Mouse (Mus musculus): ENCODE results near the gene Ncor2.

Gene Ncor2

DNA sequence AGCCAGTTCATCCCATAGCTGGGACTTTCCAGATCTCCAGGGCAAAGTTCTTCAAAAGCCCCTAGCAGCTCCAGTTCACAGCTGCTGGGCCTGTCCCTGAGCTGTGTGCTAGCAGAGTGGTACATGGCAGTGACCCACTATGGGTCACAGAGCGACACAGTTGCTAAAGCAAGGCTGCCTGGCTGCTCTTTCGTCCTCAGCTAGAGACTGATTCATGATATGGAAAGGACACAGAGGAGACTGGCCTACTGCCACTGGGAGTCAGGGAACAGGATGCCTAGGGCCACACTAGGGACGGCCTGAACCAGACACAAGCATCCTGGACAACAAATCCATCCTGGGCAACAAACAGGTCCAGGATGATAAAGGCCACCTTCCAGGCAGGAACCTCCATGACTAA lies 53.8 kb downstream of the Ncor2 start:
- DNase-seq, result no peak

DNA sequence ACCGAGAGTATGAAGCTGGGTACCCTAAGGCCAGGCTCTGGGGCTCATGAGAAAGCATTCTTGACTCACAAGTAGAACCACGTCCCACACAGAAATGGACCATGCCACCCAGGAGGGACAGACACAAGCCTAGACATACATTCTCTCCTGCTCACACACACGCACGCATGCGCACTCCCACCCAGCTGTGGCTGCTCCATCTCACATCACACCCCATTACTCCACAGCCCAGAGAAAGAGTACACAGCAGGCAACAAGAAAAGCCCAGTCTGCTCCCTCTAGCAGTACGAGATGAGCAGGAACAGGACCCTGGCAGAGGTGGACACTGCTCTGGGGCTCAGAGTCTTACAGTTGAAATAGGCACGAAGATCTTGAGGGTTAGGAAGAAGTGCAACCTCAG lies 55.0 kb downstream of the Ncor2 start:
- no peak for DNase-seq

DNA sequence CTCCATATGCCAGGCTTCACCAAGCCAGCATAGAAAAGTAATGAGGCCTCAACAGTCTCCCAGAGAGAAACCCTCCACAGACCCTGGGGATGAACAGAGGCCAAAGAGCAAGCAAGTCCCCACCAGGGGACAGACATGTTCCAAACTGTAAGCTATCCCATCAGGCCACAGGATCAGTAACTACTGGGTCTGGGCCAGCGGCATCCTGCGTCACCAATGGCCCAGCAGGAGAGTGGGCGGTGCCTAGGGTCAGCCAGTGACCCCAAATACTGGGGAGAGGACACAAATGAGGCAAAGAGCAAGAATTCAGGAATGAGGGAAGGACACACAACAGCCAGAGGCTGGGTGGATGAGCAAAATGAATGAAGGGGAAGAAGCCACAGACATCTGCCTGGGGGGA lies 55.8 kb downstream of the Ncor2 start:
- DNase-seq, result no peak

DNA sequence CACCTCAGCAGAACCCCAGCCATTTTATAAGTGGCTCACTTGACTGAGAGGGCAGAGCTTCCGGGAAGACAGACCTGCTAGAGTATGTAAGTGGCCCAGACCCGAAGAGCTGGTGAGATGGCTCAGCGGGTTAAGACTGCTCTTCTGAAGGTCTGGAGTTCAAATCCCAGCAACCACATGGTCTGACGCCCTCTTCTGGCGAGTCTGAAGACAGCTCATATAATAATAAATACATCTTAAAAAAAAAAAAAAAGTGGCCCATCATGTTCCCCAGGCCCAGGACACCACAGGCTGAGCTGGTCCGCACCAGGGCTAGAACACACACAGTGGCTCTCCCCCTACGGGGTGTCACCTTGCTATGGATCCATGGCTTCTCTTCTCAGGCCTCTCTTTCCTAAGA lies 56.5 kb downstream of the Ncor2 start:
- DNase-seq, result no peak

DNA sequence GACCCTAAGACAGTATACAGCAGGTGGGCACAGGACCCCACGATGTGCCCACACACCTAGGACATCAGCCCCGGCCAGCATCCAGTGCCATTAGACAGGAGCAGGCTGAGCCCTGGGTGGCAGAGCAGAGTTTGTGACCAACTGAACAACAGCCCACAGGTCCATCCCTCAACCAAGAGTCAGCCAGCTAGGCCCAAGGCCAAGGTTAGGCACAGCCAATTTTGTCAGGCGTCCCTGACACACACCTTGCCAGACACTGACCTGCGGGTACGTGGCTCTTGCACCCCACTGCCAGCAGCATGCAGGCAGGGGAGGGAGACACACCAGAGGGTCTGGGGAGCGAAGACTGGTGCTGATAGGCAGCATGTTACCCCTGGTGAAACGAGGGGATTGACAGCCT lies 57.0 kb downstream of the Ncor2 start:
- DNase-seq, result no peak

DNA sequence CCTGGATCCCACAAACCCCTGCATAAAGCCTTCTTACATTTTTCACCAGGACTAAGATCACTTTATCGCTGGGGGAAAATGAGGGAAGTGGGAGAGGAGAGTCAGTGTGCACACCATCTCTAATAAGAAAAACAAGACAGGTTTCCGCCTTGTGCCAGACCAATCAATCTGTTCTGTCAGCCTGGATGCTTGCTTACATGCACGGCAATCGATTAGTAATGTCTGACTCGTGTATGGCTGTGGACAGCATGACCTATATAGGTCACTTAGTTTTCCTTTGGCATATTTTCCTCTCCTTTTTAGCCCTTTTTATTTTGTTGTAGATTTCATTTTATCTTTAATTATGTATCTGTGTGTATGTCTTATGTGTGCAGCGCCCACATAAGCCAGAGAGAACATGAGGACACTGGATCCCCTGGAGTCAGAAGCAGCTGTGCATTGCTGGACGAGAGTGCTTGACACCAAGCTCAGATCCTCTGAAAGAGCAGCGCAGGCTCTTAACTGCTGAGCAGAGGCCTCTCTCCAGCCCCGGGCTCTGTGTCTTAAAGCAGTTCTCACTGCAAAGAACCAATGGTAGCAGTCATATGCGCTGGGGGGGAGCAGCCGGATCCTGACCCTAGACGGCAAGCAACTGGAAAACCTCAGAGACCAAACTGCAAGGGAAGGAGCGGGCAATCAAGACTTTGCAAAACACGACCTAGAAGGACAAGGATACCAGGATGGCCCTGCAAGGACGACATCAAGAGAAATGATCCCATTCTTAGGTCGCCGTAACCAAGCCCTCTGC lies 58.3 kb downstream of the Ncor2 start:
- no peak for DNase-seq

DNA sequence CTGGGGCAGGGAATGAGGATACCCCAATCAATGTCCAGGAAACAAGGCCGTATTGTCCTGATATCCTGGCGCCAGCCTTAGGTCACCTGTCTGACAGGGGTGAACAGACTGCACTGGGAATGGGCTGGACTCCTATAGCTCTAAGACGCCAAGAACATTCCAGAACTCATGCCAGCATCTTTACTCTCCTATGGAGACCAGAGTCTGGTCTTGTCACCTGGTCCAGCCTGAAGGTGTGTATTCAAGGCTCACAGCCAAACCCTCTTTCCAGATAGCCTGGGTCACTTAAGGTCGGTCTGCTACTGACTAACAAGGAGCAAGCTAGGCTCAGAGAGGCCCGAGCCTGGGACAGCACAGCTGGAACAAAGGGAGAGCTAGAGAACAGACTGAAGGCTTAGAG lies 61.8 kb downstream of the Ncor2 start:
- no peak for DNase-seq

DNA sequence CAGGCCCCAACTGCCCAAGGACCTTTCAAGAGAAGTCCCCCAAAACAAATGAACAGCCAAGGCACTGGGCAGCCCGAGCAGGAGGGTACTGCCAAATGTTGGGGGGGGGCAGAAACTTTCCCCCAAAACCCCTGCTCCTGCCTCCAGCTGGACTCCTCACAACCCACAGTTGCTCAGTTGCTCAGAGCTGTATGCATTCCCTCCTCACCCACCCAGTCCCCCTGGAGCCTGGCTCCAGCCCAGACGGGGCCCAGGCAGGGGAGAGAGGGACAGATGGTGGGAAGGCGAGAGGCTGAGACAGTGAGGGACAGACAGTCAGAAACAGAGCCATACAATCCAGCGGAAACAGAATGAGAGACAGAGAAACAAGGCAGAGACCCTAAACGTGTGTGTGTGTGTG lies 66.0 kb downstream of the Ncor2 start:
- DNase-seq, result peak; percentile 51

DNA sequence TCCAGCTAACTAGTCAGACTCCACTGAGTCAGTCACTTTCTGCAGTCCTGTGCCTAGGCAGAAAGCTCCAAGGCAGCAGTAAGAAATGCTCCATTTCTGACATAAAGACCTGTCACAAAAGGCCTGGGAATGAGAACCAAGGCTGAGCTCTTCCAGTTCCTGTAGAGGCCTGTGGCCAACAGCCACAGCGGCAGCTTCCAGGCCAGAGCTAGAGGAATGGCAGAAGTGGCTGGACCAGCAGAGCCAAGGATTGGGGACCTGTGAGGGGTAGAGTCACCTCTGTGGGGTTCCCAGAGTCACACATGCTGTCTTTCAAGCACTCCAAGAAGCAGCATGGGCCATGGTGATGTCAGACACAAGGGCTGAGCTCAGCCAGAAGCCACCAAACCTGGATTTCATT lies 66.4 kb downstream of the Ncor2 start:
- no peak for DNase-seq

DNA sequence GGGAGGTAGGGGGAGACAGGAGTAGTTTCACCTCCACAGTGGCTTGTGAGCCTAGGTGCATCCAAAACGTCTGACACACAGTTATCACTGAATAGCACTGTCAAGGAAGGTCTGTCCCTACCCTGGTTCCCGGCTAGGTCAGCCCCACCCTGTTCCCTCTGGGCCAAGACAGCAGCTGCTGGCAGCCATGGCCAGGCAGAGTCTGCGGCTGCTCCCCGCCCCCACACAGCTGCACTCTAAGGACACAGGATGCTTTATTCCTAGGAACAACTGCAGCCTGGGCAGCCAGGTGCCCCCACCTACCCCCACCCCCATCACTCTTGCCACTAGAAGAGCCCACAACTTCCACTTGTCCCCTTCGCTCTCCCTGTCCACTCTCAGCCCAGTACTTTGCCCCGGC lies 67.9 kb downstream of the Ncor2 start:
- no peak for DNase-seq

DNA sequence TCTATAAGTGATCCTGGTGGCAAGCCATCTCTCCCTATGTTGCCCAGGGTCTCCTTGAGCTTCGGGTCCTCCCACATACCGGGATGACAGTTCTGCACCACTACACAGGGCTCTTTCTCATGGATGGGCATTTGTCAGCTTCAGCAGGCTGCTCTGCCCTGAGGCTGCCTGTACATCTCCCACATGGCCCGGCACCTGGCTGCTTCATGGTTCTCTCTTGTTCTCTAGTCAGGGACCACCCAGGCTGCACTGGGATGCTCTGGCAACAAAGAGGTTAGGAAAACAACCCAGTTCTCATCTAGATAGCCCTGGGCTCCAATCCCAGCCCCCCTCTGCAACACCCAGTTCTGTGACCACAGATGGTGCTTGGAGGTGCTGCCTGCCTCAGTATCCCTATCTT lies 68.3 kb downstream of the Ncor2 start:
- DNase-seq, result no peak

DNA sequence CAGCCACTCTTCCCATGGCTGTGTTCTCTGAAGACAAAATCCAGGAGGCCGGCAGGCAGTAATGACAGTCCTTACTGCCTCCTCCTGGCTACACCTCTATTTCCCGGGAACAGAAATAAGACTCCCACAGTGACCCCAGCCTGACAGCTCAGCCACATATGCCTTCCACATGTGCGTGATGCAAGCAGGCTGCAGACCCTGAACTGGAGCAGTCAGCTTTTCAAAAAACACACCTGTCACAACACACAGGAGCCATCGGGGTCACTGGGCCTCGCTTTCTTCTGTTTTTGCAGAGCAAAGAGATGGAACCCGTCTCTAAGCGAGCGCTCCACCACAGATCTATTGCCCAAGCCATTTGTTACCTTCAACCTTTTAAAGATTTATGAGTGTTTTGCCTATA lies 68.8 kb downstream of the Ncor2 start:
- no peak for DNase-seq

DNA sequence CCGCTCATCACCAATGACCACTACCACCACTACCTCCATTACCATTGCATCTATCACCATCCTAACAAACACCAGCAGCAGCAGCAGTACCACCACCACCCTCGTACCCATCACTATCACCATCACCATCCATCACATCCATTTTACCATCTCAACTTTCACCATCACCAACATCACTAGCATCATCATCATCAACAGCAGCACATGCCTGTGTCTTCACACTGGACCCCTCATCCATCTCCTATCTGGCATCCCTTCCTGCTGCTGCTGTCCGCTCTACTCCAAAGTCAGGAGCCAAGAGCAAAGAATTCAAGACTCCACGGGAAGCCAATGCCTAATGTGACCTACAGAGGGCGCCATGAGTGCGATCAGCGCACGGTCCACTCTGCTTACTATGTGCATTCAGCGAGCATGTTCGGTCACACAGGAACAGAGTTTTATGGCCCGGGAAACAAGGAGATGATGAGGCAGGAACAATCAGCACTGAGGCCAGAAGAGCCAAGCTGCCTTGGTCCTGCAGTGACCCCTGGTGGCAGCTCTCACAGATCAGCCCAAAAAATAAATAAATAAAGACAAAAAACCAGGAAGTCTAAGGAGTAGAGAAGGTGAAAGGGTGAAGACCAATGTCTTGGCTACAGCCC lies 71.9 kb downstream of the Ncor2 start:
- peak; percentile 69 for DNase-seq

DNA sequence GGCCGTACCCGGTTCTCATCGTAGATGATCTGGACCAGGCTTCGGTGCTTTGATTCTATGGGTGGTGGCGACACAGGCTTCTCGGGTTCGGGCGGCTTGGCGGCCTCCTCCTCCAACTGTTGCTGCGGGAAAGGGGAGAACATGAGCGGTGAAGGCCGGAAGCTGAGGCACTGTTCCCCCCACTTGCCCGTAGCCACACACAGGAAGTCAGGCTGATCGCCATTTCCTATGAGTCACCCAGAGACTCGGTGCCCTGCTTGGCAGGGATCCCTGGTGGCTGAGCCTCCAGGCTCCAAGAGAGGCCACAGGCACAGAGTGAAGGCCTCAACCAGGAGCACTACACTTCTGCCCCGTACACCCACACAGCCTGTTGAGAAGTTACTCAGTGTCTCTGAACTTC lies 72.8 kb downstream of the Ncor2 start:
- DNase-seq, result no peak

DNA sequence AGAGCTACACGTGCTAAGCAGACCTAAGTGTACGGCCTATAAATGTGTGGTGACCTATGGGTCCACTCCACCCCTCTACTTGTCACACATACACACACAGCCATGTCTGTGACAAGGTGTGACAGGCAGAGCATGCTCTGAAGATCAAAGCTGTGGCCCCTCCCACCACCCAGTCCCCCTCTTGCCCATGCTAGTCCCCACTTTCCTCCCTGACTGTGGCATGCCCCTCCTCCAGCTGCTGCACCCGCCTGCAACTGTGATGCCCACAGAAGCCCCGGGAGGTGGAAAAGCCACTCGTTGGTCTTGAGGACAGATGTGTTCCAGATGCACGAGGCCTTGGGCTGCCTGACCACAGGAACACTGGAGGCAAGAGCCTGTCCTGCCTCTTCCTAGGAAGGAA lies 74.2 kb downstream of the Ncor2 start:
- DNase-seq, result no peak

DNA sequence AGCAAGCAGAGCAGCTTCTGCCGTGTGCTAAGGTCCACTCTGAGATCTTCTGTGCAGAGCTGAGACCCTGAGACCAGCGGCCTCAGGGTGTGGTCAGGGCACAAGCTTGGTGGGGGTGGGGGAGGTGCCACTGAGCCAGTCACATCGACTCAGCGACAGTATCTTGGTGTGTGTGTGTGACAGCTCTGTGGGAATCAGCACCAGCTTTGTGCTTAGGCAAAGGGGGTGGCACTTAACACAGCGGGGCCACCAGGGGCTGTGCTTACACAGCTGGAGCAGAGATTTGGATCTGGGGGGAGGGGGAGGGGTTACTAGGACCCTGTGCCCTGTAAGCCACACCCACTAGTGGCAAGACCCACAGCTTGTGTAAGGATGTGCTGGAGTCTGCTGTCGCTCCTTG lies 75.6 kb downstream of the Ncor2 start:
- DNase-seq, result no peak

DNA sequence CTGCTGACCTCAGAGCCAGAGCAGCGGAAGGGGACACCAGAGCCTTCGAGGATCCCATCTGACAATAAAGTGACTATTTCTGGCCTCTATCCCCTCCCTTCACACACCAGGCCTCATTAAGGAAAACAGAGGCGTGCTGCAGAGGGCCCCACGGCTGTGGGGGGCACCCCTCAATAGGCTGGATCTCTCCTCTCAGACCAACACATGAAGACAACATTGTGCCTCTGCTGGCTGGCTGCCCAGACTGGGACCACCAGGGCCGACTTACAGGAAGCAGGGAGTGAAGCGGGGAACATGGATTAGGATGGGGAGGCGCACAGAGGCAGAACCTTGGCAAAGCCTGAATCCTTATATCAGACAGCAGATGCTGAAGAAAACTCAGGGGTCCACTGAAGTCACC lies 76.1 kb downstream of the Ncor2 start:
- peak; percentile 77 for DNase-seq

DNA sequence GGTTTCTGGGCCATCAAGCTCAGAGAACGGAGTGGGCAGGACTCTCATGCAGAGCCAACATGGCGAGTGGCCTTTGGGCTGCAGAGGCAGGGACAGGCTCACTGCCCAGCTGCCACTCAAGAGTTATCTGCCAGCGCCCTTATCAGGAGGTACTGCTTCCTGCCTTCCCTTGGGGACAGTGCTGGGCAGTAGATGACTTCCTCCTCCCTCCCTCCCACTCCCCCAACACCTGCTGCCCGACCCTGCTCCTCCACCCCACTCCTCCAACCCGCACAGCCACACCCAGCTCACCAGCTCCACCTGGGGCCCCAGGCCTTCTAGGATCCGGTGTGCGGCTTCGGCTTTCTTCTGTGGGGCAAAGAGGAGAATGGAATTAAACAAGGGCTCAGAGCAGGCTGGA lies 76.7 kb downstream of the Ncor2 start:
- no peak for DNase-seq

DNA sequence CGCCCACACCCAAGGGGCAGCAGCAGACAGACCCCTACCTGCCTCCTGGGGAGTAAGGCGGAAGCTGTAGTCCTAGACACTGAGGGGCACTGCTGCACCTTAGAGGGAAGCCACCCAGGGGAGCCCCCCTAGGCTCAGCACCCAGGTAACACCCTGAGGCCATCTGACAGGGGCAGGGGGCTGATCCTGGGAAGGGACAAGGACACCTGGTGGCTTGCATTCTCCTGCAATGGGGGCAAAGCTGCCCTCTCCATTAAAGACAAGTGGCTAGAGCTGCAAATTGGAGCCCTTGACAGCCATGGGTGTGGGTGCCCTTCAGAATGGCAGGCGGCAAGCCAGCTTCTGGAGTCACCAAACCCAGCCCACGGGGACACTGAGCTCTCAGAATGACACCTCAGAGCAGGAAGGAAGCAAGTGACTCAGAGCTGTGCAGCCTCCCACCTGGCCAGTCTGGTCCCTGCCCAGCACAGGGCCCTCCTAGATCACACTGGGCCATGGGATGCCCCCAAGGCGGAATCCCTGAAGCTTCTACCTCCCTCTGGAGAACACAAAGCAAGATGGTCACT lies 79.2 kb downstream of the Ncor2 start:
- DNase-seq, result no peak

DNA sequence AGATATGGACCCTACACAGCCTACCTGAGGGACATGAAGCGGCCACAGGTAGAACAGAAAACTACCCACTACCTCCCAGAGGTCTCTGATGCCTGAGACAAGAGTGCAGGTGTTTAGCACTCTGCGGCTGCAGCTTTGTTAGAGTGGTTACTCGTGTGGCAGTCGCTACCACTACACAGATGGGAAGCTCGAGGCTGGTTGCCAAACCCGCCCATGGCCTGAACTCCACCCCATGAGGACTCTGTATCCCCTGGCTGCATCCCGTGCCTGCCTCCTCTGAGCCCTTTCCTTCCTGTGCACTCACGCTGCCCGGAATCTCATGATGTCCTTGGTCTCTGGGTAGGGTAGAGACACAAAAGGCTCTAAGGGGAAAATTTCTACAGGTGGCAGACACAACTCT lies 80.3 kb downstream of the Ncor2 start:
- DNase-seq, result no peak

DNA sequence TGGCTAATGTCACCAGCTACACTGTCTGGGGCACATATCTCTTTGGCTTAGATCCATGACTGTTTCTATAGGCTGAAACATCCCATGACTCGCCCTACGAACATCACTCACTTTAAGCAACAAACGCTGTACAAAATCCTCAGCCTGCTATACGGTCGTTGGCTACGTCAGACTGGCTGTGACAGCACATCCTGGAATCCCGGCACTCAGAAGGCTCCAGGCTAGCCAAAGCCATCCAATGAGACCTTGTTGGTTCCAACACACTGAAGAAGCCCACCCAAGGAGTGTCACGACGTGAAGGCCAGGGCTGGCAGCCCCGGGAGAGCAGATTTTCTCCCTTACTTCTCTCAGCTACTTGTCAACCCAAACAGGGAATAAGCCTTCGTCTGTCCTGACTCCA lies 82.7 kb downstream of the Ncor2 start:
- DNase-seq, result no peak

DNA sequence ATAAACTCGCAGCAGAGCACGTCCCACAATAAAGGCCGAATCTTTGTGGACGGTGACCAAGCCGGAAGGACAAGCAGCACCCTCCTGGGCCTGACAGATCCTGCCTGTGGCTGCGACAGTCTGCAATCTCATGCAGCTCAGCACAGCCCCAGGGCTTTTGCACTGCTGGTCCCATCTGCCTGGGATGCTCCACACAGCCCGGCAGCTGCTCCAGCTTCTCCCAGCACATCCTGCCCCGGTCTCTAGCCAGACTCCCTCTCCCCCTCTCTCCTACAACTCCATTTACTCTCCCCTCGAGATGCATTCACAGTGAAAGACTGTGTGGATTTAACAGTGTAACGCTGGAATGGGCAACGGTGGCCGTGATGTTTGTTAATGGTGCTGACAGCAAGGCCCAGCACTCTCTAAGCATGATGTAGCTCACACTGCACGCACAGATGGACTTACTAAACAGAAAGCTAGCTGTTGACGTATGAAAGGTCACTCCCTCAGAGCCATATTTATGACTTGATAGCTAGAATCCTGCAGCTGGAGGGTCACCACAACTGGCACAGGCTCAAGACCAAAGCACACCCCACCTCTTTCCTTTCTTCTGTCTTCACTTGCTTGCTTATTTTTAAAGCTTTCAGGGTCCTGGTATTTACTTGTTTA lies 83.4 kb downstream of the Ncor2 start:
- DNase-seq, result no peak

DNA sequence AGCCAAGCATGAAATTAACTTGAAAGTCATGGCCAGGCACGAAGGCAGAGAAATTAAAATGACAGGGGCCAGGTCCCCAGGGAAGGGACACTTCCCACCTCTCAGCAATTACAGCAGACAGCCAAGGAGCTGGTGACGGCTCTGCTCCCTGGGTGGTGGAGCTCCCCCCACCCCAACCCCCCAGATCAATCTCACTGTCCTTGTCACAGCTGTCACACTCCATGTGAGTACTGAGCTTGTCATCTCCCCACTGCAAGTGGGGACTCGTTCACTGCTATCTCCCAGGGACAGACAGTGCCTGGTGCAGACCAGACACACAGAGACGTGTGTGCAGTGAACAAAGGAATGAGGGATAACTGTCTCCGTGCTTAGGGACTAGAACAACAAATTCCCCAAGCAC lies 85.2 kb downstream of the Ncor2 start:
- DNase-seq, result no peak

DNA sequence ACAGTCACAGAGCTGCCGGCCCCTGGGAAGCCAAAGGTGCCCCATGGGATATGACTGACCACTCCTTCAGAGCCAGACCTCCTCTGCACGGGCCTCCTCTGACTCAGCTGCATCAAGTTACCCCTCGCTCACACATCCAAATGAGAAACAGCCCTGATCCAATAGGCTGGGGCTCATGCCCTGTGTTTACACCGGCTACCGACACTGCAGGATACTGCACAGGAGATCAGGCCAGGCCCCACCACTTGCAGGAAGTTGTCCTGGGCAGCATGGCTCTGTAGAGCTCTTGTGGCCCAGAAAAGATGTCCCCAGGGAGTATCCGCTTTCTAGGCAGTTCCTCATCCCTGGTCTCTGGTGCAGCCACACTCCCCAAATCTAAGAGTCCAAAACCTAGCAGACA lies 90.9 kb downstream of the Ncor2 start:
- no peak for DNase-seq

Measured in right cerebral cortex, postnatal 4 days (tissue).